Mouse (Mus musculus) induced T-regulatory cell, adult 2 months (primary cell): Measurements from ENCODE around the gene Nhs.

Experiments
- DNase-seq: peaks from one replicate; pipeline ENCODE4 v3.0.0-alpha.2; 2012; ENCODE audit warnings: low read depth

Gene Nhs

GRCm38 (mm10) chrX:162159637-162160611, at the start of gene Nhs:
Nhs (minus strand) TSS chrX:162159730.
- no peak for DNase-seq

- DNase-seq = no peak
Measured at GRCm38 (mm10) chrX:162206350-162206884, 46.9 kb upstream of the Nhs start.

GRCm38 (mm10) chrX:162158743-162159636, 540 bp downstream of the Nhs start:
- DNase-seq = no peak

GRCm38 (mm10) chrX:162158142-162158541, 1.4 kb downstream of the Nhs start:
- no peak for DNase-seq

GRCm38 (mm10) chrX:162137807-162138206, 21.7 kb downstream of the Nhs start:
- DNase-seq = no peak

- DNase-seq = no peak
Measured at GRCm38 (mm10) chrX:162113257-162113656, 46.3 kb downstream of the Nhs start.

- DNase-seq = no peak
Measured at GRCm38 (mm10) chrX:162102802-162103434, 56.6 kb downstream of the Nhs start.

- no peak for DNase-seq
Measured at GRCm38 (mm10) chrX:162098364-162098763, 61.2 kb downstream of the Nhs start.

GRCm38 (mm10) chrX:162087291-162087690, 72.2 kb downstream of the Nhs start:
- DNase-seq = no peak

- DNase-seq = no peak
Measured at GRCm38 (mm10) chrX:162085897-162086200, 73.7 kb downstream of the Nhs start.

- no peak for DNase-seq
Measured at GRCm38 (mm10) chrX:162085062-162085896, 74.3 kb downstream of the Nhs start.

- DNase-seq = no peak
Measured at GRCm38 (mm10) chrX:162063164-162063563, 96.4 kb downstream of the Nhs start.

GRCm38 (mm10) chrX:162055635-162056034, 103.9 kb downstream of the Nhs start:
- DNase-seq = no peak

- DNase-seq = no peak
Measured at GRCm38 (mm10) chrX:162053566-162053965, 106.0 kb downstream of the Nhs start.

- no peak for DNase-seq
Measured at GRCm38 (mm10) chrX:162052534-162052933, 107.0 kb downstream of the Nhs start.

GRCm38 (mm10) chrX:162049616-162050015, 109.9 kb downstream of the Nhs start:
- no peak for DNase-seq

- no peak for DNase-seq
Measured at GRCm38 (mm10) chrX:162045527-162045926, 114.0 kb downstream of the Nhs start.

- DNase-seq = no peak
Measured at GRCm38 (mm10) chrX:162044109-162044508, 115.4 kb downstream of the Nhs start.

GRCm38 (mm10) chrX:162025210-162025953, 134.1 kb downstream of the Nhs start:
- DNase-seq = peak; percentile 5

GRCm38 (mm10) chrX:162021724-162022123, 137.8 kb downstream of the Nhs start:
- no peak for DNase-seq
